Mouse (Mus musculus): ENCODE results near the gene Notch4.
"Not testable (repeated sequence)": the region's sequence is repeated elsewhere in the genome, so short reads cannot be mapped to it uniquely, and the experiment has no call there.

Notch4 gene

DNA sequence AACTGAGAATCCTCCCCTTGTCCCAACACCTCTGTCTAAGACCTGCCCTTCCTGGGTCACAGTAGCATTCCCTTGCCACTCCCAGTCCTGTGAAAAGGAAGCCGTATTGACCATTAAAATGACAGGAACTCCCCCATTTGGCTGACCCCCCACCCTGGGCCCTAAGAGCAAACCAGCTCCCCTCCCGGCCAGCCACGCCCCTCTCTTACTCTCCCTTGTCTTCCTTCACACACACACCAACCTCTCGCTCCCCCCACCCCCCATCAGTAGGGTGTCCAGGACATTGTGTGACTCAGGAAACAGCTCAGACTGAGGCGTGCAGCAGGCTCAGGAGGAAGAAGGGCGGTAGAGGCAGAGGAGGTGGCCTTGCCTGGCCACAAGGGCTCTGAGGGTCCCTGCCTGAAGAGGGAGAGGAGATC is at the start of gene Notch4:
Gene Notch4, plus strand, starts transcription at position 266 of the 419 bp plus-strand sequence.
- no peak for DNase-seq (ENCODE audit: low read depth, low spot score)

- no peak for DNase-seq (ENCODE audit: low read depth, low spot score)
Observed at GRCm38 (mm10) chr17:34516514-34516913, 47.6 kb upstream of the Notch4 start.

GRCm38 (mm10) chr17:34517252-34517651 is 46.8 kb upstream of the Notch4 start, which contains the start of gene Btnl6:
Gene Btnl6 (minus strand): TSS chr17:34517352.
- DNase-seq (ENCODE audit: low read depth, low spot score), result no peak

DNA sequence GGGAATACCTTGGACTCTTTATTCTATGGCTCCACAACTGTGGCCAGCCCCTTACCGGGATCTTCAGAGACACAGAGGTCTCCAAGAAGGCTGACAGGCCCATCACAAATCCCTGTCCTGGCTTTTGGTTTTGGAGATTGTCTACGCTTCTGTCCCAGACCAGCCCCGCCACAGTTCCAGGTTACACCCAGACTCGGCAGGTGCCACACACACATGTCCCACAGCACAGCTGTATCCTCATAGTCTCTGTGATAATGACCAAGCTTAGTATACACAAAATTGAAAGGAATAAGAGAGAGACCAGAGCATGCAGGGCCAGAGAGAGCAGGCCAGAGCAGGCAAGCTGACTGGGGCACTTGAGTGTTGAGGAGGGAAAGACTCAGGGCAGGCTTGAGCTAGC is 46.3 kb upstream of the Notch4 start:
- DNase-seq (ENCODE audit: low read depth, low spot score), result no peak

DNA sequence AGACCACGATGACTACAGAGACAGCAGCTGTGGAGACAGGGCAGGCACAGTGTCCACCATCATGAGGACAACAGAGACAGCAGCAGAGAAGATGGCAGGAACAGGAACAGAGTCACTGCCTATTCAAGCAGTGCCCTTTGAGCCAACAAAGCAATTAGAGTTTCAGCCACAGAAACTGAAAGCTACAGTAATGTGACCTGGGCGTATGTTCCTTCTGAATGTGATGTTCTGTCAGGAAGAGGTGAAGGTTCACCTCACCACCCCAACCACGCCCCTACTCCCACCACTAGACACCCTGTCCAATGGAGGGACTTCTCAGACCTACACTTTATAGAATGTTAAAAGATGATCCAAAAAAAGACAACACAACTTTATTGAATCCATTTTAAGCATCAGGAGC is 45.5 kb upstream of the Notch4 start:
- DNase-seq (ENCODE audit: low read depth, low spot score), result not testable (repeated sequence)

- DNase-seq (ENCODE audit: low read depth, low spot score), result no peak
Observed at GRCm38 (mm10) chr17:34519001-34519400, 45.1 kb upstream of the Notch4 start.

DNA sequence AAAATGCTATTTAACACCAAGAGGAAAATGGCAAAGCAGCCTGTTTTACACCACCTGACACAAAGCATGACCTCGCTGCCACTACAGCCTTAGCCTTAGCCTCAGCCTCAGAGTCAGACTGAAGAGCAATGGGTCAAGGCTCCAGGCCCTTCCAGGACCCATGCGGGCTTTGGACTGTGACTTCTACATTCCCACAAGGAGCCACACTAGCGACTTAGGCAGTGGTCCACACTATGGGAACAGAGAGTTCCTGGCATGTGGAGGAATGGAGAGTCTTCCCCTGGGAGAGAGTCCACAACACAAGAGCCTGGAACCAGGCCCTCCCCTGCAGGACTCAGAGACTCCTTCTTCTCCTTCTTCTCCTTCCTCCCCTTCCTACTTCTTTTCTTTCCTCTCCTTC is 31.4 kb upstream of the Notch4 start:
- no peak for DNase-seq (ENCODE audit: low read depth, low spot score)

GRCm38 (mm10) chr17:34543567-34543966 is 20.5 kb upstream of the Notch4 start:
- DNase-seq (ENCODE audit: low read depth, low spot score), result peak; percentile 45

GRCm38 (mm10) chr17:34546797-34547196 is 17.3 kb upstream of the Notch4 start:
- no peak for DNase-seq (ENCODE audit: low read depth, low spot score)

DNA sequence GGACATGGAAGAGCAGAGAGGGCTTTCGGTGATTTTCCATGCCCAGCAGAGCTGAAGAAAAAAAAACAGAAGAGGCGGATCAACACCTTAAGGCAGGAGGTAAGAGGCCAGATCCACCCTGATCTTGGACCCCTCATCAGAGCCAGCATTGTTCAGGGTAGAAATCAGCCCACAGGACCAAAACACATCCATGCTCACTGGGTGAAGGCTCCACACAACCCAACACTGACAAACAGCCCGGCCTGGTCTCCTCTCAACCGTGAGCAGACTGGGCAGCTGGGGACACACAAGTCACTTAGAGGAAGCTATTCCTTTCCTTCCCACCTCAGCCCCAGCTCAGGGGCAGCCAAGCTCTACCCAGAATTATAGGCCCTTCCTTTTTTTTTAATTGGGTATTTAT is 16.5 kb upstream of the Notch4 start:
- no peak for DNase-seq (ENCODE audit: low read depth, low spot score)

- no peak for DNase-seq (ENCODE audit: low read depth, low spot score)
Observed at GRCm38 (mm10) chr17:34549156-34549555, 14.9 kb upstream of the Notch4 start.

GRCm38 (mm10) chr17:34549843-34550242 is 14.2 kb upstream of the Notch4 start:
- DNase-seq (ENCODE audit: low read depth, low spot score), result no peak

DNA sequence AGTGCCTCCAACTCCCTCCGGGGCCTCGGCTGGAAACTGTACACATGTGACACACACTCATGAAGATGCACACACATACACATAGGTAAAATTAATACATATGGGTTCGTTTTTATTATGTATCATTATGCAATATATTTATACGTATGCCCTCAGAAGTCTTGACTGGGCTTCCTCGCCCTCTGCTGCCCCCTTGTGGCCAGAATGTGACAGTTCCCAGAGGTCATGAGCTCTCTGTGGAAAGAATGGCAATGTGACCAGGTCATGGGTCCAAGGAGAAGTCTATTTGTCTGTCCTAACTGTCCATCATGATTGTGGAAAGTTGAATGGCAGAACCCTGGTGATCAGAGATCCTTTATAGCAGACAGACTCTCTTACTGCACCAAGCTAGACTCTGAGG is 8.6 kb upstream of the Notch4 start:
- DNase-seq (ENCODE audit: low read depth, low spot score), result peak; percentile 71

GRCm38 (mm10) chr17:34556406-34556805 is 7.7 kb upstream of the Notch4 start:
- DNase-seq (ENCODE audit: low read depth, low spot score), result no peak

GRCm38 (mm10) chr17:34557411-34557810 is 6.7 kb upstream of the Notch4 start:
- DNase-seq (ENCODE audit: low read depth, low spot score), result no peak

- no peak for DNase-seq (ENCODE audit: low read depth, low spot score)
Observed at GRCm38 (mm10) chr17:34559116-34559515, 5.0 kb upstream of the Notch4 start.

DNA sequence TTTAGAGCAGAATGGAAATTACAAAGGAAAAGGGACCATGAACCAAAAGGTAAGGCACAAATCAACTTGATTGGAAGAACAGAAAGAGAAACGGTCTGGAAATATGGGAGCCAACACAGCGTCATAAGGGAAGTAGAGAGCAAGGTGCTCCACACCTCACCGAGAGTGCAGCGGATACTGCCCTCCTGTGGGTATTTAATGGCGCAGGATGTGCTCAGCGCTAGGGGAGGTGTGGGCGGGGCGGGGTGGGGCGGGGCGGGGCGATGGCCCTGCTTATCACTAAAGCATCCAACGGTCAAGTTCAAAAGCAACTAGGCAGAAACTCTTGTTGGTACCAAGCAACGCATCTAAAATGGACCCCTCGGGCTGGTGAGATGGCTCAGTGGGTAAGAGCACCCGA is 4.2 kb upstream of the Notch4 start:
- peak; percentile 80 for DNase-seq (ENCODE audit: low read depth, low spot score)

DNA sequence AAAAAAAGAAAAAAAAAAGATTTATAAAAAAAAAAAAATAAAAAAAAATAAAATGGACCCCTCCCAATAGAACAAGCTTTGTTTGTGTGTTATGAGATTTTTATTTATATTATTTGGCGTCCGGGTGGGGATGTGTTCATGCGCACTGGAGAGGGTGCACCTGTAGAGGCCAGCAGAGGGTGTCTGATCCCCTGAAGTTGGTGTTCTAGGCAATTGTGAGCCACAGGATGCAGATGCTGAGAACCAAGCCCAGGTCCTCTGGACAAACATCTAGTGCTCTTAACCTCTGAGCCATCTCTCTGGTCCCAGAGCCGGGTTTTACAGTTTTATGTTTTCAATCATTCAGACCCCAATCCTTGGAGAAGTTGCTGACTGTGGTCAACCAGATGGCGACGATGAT is 3.6 kb upstream of the Notch4 start:
- DNase-seq (ENCODE audit: low read depth, low spot score), result peak; percentile 75

GRCm38 (mm10) chr17:34561200-34561599 is 2.9 kb upstream of the Notch4 start:
- DNase-seq (ENCODE audit: low read depth, low spot score), result peak; percentile 83

DNA sequence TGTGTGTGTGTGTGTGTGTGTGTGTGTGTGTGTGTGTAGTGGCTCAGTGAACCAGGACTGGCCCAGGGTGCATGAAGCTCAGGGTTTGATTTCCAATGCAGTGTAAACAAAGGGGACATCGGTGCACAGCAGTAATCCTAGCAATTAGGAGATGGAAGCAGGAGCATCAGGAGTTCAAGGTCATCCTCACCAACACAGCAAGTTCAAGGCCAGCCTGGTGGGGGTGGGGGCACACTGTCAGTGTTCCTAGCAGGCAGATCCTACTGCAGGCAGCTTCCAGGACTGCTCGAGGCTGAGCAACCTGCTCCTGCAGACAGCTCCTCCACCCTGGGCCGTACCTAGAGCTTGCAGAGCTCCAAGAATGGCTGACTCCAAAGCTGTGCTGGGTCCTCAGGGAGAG is 1.5 kb upstream of the Notch4 start:
- no peak for DNase-seq (ENCODE audit: low read depth, low spot score)

- no peak for DNase-seq (ENCODE audit: low read depth, low spot score)
Observed at GRCm38 (mm10) chr17:34563354-34563753, 714 bp upstream of the Notch4 start.

- no peak for DNase-seq (ENCODE audit: low read depth, low spot score)
Observed at GRCm38 (mm10) chr17:34564796-34565195, 728 bp downstream of the Notch4 start.

GRCm38 (mm10) chr17:34567311-34567710 is 3.2 kb downstream of the Notch4 start:
- DNase-seq (ENCODE audit: low read depth, low spot score), result no peak

DNA sequence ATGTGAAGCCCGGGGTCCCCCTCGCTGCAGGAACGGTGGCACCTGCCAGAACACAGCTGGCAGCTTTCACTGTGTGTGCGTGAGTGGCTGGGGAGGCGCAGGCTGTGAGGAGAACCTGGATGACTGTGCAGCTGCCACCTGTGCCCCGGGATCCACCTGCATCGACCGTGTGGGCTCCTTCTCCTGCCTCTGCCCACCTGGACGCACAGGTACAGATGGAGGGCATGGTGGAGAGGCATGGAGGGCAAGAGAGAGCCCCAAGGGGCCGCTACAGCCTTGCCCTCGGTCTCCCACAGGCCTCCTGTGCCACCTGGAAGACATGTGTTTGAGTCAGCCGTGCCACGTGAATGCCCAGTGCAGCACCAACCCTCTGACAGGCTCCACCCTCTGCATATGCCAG is 4.4 kb downstream of the Notch4 start:
- DNase-seq (ENCODE audit: low read depth, low spot score), result peak; percentile 38
